Mouse (Mus musculus): ENCODE measurements around the gene Usp35.
A peak's percentile ranks its signal among the peaks of the same experiment; 100 is the strongest.

The Usp35 gene

DNA sequence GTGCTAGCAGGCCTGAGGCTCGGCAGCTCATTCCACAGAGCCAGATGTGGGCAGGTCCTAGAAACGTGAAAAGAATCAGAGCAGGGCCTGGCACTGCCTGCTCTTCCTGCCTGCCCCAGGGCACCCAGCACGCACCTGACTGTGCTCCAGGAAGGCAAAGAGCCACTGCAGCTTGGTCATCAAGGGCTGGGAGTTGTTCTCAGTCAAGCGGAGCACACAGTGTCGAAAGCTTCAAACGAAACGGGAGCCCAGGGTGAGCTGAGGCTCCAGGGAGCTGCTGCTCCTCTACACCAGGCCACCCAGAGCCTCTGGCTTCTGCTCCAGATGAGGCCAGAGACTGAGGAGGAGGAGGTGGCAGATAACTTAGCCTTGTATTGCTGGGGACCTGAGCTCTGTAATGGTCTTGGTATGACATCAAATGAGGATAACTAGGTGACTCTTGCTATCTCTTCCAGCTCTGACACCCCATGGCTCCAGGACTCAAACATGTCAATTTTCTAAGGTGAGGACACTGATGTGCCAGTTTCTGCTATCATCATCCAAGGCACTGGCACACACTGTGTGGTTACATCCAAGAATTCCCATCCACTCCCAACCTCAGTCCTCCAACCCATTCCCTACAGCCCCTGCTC lies 18.3 kb downstream of the Usp35 start:
- DNase-seq = no peak

DNA sequence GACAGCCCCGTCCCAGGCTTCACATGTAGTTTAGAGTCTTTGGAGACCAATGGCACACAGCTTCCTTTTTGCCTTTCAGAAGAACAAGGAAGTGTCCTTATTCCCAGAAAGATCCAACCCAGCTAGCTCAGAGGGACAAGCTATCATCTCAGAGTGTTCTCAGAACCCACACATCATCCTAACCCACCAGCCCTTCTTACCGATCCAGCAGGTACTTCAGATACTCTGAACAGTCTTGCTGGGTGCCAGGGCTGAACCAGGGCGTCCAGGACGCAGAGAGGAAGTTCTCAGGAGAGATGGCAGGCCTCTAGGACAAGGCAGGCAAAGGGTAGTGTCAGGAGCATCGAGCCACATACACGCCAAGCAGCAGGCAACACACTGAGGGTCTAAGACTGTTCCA lies 19.0 kb downstream of the Usp35 start:
- no peak for DNase-seq

DNA sequence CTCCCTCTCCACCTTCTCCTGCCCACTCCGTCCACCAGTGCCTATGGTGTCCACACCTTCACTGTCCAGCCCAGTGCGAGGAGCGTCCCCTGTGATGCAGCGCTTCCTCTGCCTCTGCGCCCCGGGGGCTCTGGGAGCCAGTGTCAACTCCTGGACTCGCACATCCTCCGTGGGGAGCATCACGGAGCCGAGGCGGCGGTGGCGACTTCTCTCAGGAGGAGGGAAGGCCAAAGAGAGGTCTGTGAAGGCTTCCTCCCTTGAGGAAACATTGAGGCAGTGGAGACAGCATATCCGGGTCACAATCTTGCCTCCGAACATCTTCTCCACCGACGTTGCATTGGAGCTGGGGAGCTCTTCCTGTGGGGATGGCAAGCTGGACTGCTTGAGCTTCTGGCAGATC lies 19.6 kb downstream of the Usp35 start:
- DNase-seq = no peak

DNA sequence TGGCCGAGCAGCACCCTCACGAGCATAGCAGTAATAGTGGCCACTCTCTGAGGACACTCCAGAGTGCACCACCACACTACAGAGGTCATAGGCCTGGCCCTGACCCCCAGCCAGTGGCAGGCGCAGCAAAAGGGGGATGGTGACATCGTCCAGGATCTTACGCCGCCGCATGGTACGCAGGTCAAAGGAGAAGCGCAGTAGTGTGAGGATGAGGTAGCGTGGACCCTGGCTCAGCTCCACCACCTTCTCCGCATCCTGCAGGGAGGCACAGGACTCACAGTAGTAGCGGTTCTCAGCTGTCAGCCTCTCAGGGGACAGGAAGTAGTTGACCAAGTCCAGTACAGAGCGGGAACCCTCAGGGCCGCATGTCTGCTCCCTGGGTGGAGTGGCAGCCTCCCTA lies 20.2 kb downstream of the Usp35 start:
- no peak for DNase-seq

DNA sequence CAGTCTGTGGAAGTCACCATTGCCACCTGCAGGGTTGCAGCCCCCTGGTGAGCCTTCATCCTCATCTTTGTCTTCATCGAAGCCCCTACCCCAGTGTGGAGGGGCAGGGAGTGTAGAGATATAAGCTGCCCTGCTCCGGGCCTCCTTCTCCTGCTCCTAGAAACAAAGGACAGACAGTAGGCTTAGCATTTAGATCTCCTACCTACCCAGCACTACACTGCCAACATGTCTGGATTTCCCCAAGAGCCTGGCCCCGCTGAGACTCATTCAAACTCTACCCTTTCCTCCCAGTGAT lies 21.5 kb downstream of the Usp35 start:
- no peak for DNase-seq

DNA sequence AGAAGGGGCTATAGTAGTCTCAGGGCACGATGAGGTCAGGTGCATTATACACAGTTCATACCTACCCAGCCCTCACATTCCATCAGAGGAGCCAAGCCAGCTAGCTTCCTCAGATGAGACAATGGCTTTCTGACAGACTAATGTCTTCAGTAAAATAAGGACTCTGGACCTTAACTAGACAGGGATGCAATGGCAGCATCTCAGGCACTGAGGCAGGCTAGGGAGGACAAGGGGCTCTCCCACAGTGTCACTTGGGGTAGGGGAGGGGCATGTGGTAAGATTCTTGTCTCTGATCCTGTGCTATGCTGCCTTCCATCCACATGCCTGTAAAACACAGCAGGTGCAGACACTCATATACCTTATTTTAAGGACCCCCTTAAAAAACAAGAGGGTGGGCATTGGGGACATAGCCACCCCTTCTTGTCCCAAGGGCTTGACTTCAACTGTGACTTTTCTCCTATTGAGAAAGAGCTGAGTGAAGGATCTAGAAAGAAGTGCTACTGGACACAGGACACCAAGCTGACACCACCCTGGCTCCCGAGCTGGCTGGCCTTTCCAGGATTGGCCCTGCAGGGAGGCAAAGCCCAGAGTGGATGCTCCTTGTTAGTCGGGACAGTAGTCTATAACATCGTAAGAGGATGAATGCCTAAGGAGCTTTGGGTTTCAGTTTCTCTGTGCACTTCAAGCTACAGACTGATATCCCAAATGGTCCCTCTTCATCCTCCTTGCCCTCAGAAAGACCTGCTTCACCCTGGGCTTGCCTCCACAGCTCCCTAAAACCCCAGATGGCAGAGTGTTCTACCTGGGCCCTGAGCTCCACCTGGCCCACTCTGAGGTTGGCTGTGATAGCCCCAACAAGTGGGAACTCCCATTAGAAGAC lies 22.1 kb downstream of the Usp35 start:
- DNase-seq = no peak

DNA sequence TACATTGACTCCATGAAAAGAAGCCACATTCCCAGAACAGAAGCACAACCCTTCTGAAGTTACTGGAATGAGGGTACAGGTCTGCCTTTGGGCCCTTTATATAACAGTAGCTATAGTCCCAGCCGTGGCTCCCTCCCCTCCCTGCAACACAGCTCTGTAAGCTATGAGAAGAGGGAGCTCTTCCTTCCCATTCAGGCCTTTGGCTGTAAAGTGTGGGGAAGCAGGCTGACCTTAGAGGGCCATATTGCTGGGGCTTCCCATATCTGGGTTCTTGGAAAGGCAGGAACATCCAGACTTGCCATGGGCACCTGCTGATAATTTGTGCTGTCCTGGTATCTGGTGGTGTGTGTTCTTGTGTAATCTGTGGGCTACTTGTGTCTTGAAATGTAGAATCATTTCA lies 24.3 kb downstream of the Usp35 start:
- no peak for DNase-seq

DNA sequence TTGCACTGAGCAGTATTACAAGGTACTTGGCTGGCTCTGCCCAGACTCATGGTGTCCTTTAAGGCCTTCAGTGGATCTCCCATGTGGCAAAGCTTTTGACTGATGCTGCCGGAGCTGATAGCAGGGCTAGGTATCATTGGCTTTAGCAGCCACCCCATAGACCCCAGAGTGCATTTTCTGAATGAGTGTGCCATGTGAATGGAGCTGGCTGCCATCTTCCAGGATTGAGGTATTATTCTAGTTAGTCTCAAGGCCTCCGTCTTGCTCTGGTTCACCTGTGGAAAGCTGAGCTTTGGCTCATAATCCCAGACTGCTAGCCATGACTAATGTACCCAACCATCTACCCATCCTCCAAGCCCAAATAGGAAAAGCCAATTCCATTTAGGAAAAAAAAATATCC lies 25.0 kb downstream of the Usp35 start:
- DNase-seq = no peak

DNA sequence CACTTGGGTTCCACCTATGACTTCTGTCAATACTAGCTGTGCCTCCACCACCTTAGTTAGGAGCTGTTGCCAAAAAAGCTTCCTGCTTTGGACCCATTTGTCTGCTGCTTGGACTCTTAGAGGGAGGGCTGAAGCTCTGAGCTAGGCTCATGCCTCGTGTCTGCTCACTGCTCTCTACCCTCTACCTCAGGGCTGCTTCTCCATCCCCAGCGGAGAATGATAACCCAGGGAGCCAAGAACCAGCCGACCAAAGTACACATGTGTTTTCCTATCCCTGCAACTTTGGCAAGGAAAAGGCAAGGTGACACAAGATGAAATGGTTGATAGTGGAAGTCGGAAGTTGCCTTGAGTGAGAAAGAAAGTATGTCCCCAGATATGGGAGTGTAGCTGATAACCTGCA lies 26.6 kb downstream of the Usp35 start:
- DNase-seq = no peak

DNA sequence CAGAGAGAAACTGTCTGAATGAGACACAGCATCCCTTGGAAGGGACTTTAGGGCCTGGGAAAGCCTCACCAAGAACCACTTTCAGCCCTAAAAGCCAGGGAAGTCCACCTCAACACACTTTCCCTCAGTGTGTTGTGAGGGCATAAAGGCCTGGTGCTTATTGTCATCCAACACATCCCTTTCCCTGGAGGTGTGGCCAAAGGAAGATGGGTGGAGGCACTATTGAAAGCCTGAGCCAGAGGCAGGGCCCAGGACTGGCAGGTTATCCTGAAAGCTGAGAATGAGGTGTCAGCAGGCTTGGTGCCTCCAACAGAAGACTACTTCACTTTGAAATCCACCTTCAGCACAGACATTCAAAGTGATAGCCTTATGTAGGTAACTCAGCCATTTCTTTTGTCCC lies 27.3 kb downstream of the Usp35 start:
- DNase-seq = no peak

DNA sequence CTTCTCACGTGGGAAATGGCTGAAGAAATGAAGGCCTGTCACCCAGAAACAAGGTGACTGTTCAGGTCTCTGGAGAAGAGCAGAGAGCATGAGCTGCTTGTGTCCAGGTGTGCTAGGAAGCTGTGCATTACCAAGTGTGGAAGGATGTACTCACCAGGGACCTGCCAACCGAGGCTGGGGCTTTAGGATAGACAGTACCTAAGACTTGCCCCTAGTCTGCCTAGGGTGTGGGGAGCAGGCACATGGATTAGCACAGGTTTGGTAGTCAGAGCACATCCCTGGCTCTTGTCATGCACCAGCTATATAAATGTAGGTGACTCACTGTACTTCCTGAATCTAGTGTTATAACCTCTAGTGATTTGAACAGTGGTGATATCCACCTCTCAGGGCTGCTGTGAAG lies 28.2 kb downstream of the Usp35 start:
- no peak for DNase-seq

DNA sequence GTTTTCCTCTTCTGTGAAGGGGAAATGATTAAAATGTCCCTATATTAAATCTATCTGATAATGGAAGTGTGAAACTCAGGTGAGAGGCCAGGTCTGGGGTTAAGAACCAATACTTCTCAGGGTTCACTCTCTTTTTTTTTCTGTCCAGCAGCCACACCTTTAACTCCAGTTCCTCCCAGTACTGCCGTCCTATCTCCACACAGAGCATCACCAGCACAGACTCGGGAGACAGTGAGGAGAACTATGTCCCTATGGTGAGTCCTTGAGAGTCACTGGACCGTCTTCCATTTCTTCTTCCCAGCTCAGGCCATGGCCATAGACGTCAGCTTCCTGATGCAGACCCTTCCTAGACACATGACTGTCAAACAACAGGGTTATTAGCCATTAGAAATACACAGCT lies 28.9 kb downstream of the Usp35 start:
- no peak for DNase-seq

DNA sequence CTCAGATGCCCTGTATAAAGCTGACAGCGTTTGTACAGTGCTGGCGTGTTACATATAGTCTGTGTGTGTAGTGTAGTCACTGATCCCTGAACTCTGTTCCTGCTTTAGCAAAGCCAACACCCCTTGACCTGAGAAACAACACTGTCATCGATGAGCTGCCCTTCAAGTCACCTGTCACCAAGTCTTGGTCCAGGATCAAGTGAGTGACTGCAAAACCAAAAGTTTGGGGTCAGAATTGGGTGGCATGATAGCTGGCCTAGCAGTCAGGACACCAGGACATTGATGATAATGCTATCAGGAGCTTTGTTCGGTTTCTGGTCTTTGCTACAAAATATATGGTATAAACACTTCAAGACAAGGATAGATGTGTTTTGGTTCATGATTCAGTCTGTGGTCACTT lies 29.6 kb downstream of the Usp35 start:
- no peak for DNase-seq

DNA sequence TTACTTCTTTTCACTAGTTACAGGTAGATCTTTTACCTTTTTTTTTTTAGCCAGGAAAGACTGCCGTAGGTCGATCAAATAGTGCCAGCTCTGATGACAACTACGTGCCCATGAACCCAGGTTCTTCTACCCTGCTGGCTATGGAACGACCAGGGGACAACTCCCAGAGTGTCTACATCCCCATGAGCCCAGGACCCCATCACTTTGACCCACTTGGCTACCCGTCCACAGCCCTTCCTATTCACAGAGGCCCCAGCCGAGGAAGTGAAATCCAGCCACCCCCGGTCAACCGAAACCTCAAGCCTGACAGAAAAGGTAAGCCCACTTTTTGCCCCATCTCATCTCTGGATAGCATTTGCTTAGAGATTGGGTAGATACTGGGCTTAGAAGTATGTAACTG lies 30.5 kb downstream of the Usp35 start:
- no peak for DNase-seq

DNA sequence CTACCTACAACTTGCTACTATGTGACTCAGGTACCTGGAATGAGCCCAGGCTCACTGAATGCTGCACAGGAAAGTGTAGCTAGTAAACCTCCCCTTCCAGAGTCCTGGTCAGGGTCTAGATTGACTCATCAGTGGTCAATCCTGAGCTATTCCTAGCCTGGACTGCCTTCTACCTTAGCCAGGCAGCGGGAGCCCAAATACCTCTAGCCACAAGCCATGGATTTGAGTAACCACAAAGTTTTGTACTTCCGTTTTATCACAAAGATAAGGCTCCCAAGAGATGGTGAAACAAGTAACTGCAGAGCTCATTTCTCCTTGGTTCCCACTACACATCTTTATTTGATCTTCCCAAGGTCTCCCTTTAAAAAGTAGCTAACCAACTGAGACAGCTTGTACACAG lies 30.9 kb downstream of the Usp35 start:
- DNase-seq = no peak

DNA sequence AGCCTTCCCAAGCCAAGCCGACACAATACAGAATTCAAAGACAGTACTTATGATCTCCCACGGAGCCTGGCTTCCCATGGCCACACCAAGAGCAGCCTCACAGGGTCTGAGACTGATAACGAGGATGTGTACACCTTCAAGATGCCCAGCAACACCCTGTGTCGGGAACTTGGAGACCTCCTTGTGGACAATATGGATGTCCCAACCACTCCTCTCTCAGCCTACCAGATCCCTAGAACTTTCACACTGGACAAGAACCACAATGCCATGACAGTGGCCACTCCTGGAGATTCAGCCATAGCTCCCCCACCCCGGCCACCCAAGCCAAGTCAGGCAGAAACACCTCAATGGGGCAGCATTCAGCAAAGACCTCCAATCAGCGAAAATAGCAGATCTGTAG lies 32.9 kb downstream of the Usp35 start:
- no peak for DNase-seq

DNA sequence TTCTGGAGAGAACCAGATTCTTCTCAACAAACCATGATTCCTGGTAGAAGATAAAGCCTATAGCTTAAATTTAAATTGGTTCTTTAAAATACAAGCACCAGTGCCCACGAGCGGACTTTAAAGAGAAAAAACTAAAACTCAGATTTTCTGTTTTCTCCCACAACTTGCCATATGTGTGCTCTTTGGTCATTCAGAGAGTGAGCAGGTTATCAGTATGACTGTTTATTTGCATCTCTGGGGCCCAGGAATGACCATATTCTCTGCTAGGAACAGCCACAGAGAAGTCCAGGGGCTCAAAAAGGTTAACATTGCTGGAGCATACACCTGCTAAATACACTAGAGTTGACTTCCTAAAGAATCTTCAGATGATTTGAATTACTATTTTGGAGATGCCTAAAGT lies 33.5 kb downstream of the Usp35 start:
- DNase-seq = no peak

DNA sequence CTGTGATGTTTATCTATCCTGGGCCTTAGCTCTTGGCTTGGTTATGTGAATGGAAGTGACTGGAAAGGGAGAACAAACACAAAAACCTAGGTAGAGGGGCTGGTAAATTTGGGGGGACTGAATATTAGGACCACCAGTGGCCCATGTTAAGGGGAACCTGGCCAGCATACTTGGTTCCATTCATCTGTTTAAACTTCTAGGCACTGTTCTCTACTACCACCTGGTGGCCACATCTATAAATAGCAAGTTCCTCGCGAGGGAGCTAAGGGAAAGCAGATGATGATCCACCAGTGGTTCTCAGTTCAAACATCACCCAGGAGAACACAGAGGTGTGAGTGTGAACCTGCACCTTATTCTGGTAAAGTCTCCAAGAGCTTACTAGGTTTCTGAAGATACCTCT lies 34.4 kb downstream of the Usp35 start:
- DNase-seq = peak in 1 of 2 experiments; percentile 72

DNA sequence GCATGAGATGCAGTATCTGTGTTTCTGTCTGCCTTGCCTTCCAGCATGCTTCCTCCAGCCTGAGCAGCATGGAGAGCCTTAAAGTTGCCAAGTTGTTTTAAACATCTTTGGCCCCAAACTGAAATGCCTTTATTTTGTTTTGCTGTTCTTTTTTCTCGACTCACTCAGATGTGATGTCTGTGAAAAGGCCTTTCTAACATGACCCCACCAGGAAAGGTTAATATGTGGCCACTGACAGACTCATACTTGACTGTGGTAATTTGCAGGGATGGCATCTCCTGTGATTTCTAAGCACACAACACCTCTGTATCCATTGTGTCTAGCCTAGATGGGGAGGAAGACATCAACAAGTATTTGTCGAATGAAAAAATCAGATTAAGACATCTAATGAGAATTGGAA lies 34.8 kb downstream of the Usp35 start:
- DNase-seq = no peak

DNA sequence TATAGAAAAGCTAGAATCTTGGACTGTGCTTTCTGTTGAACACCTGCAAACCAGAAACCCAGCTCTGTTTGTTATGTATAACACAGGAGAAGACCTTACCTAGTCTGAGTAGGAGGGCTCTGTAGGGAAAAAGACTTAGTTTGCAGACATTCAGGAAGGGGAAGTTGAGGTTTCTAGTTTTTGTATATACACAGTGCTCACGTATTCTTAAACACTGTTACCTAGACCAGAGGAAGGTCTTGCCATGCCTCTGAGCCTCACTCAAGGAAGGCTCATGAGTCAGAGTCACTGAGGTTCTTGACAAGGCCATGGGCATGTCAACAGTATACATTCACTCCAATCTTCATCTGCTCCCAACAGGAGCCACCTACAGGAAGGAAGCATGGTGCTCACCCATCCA lies 60.8 kb downstream of the Usp35 start:
- no peak for DNase-seq

DNA sequence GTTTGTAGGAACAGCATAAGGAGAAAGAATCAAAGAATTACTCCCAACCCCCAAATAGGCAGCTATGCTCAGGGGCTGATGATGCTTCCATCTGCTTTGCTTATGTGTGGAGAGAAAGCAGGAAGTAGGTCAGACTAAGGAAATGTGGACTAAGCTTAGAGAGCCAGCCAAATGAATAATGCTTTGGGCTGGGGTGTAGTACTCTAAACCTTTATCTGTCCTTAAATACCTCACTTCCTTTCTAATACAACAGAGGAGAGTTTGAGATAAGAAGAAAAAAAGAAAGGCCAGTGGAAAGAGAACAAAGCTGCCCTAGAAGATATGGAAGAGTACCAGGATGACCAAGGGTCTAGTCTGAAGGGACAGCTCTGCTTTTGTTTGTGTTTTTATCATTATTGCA lies 61.5 kb downstream of the Usp35 start:
- DNase-seq = no peak

DNA sequence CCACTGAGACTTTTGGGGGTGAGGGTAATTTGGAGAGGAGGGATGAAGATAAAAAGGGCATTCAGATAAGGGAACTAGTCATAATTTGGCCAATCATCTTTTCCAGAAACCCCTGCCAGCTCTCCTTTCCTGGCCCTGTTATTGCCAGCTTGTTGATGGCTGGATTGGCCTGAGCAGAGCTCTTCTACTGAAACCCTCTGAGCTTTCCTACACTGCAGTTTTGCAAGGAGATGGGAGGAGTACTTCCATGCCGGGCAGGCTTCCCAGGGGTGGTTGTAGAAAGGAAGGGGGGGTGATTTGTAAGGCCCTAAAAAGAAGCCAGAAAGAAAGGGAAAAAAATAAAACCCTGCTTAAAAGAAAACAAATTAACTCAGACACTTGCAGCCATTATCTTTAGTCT lies 69.3 kb downstream of the Usp35 start:
- DNase-seq = peak; percentile 10 to 36

Data from kidney, postnatal 25 days (tissue).